Mouse (Mus musculus) ES-Bruce4 (cell line): ENCODE data around the gene Ndrg3.

Experiments used
- CTCF ChIP-seq: IDR thresholded peaks from one replicate; pipeline ENCODE4 v1.8.1; 2011; ENCODE audit warnings: low read depth, low read length
- POLR2A ChIP-seq: IDR thresholded peaks from one replicate; pipeline ENCODE4 v1.8.1; 2011; ENCODE audit warnings: low read length; ENCODE audit not compliant: insufficient read depth

GRCm38 (mm10) chr2:156950816-156951215 lies 41.0 kb downstream of the Ndrg3 start:
- no peak for TF ChIP-seq CTCF
- no peak for TF ChIP-seq POLR2A
